Mouse (Mus musculus): ENCODE results near the gene Nrxn2. TPM values are rescaled to one million over a fixed set of nuclear protein-coding genes. Genes with fewer than 3 reads are reported as not detected.

The Nrxn2 gene
- total RNA-seq, 1 experiment: 9.5 TPM

DNA sequence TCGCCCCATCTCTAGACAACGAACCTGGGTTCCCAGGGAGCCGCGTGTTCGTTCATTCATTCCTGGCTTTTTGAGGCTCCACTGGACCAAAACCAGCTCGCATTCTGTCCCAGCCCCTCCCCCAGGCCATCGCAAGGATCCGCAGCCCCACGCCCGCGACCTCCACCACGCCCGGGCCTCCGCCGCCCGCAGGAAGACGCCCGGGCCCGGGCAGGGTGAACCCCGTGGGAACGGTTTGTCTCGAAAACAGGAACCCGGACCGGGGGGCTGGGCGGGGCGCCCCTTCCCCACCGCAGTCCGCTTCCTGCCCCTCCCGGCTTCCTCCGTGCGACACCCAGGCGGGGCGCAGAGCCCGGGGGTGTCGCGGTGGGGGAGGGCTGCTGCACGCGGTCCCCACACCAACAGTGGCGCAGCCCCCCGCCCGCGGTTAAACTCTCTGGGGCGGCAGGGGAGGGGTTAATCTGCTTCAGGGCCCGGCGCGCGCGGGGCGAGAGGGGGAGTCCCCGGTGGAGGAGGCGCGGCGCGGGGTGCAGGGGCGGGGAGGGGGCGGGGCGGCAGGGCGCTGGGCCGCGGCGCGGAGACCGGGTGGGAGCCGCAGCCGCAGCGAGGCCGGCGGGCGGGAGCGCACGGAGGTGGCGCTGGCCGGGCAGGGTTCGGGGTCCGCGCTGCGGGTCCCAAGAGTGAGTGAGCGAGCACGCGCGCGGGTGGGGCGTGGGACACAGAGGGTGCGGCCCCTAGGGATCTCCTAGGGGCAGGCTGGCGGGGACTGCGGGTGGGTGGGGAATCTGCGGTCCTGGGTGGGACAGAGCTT lies 19.0 kb upstream of the Nrxn2 start, which contains the start of gene Rasgrp2:
Rasgrp2 (plus strand) TSS at position 56 of the 811 bp plus-strand sequence.
- peaks cover 1 to 33% of the 10 kb centered on the region in 2 experiments; a peak in 3 of 4 replicates for H3K4me1 ChIP-seq (ENCODE audit: control insufficient read depth in 2 of 2, insufficient read depth in 2 of 2, low read length in 2 of 2, poor library complexity in 1 of 2)
- in situ Hi-C loops (cut with MboI; ENCODE audit: low sequenced_read_pairs in 2 of 2, unreplicated experiment in 2 of 2): no loop called here
- H3K9ac ChIP-seq (ENCODE audit: insufficient read depth, low read depth, low read length, poor library complexity, severe bottlenecking): peak within 1 kb of the TSS; percentile 67
- no peaks in the 10 kb centered on the region for H3K9me3 ChIP-seq (ENCODE audit: control insufficient read depth, insufficient read depth, low read depth, low read length)
- H3K27ac ChIP-seq (ENCODE audit: insufficient read depth, low read depth, low read length, poor library complexity, severe bottlenecking): peak within 1 kb of the TSS; percentile 82
- peak within 1 kb of the TSS; percentile 74 to 84 for H3K4me3 ChIP-seq (ENCODE audit: insufficient read depth in 1 of 2, low read depth in 1 of 2, low read length in 2 of 2, poor library complexity in 1 of 2, severe bottlenecking in 1 of 2)
- no peak for TF ChIP-seq HCFC1 (IDR thresholded peaks at IDR 0.05; ENCODE audit: borderline replicate concordance, insufficient read depth, low read length)
- no peak for DNase-seq (ENCODE audit: low read depth, low spot score)
- 0 out of 2 replicates have a peak, but pooled peaks cover 3% of the 10 kb centered on the region for H3K36me3 ChIP-seq (ENCODE audit: control insufficient read depth, insufficient read depth, low read length, poor library complexity, severe bottlenecking)

DNA sequence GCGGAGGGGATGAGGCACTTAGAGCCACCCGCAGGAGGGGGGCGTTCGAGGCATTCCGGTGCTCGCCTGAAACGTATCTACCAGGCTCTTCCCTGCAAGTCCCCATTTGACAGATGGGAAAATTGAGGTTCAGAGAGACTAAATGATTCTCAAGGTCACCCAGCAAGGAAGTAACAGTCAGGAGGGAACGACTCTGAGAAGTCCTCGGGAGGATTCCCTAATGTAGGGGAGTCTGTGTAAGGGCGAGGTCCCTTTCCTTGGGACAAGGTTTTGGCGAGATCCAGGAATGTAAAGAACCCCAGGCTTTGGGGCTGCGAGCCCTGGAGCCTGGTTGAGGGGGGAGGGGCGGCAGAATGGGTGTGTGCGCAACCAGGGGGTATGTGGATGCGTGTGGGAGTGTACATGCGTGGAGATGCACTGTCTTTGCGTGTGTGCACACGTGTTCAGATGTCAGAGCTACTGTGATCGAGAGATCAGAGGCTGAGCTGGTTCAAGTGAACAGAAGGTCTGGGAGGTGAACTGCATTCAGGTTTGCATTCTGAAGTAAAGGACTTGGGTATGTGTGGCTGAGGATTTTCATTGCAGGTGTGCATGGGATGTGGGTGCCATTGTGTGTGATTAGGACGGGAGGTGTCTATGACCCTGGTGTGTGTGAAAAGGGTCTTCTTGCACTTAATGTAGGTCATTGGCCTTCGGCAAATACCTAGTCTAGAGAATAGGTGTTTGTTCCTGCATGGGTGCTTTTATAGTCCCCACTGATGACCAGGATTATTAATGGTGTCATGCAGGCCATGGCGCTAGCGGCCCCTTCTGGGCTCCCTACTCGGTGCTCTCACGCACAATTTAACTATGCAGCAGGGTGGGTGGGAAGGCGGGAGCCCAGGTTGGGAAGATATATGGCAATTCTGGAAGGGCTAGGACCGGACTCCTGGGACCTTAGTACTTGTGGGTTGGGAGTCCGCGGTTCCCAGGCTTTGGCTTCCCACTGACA lies 18.1 kb upstream of the Nrxn2 start:
- Histone ChIP-seq H3K9ac (ENCODE audit: insufficient read depth, low read depth, low read length, poor library complexity, severe bottlenecking) (peak overlapping the region; percentile 67; the same call in 1 of the 2 replicates), H3K27ac (ENCODE audit: insufficient read depth, low read depth, low read length, poor library complexity, severe bottlenecking) (peak overlapping the region; percentile 82; the same call in 1 of the 2 replicates), H3K36me3 (ENCODE audit: control insufficient read depth, insufficient read depth, low read length, poor library complexity, severe bottlenecking) (0 out of 2 replicates have a peak, but pooled peaks cover 3% of the 10 kb centered on the region), H3K4me1 (ENCODE audit: control insufficient read depth in 2 of 2, insufficient read depth in 2 of 2, low read length in 2 of 2, poor library complexity in 1 of 2) (peaks cover 1 to 38% of the 10 kb centered on the region in 2 experiments; a peak in 3 of 4 replicates), H3K9me3 (ENCODE audit: control insufficient read depth, insufficient read depth, low read depth, low read length) (no peaks in the 10 kb centered on the region), H3K4me3 (ENCODE audit: insufficient read depth in 1 of 2, low read depth in 1 of 2, low read length in 2 of 2, poor library complexity in 1 of 2, severe bottlenecking in 1 of 2) (peak overlapping the region; percentile 74 to 84)
- in situ Hi-C loops (cut with MboI; ENCODE audit: low sequenced_read_pairs in 2 of 2, unreplicated experiment in 2 of 2): no loop called here
- TF ChIP-seq ZNF384 (IDR thresholded peaks at IDR 0.05; ENCODE audit: low read depth, low read length) (no peak), HCFC1 (IDR thresholded peaks at IDR 0.05; ENCODE audit: borderline replicate concordance, insufficient read depth, low read length) (no peak), MAFK (IDR thresholded peaks at IDR 0.05; ENCODE audit: insufficient read depth, low read depth, low read length) (no peak), ZC3H11A (IDR thresholded peaks at IDR 0.05; ENCODE audit: borderline replicate concordance, low read depth, low read length) (no peak), CHD2 (IDR thresholded peaks at IDR 0.05; ENCODE audit: low read depth, low read length) (no peak)
- no peak for DNase-seq (ENCODE audit: low read depth, low spot score)

DNA sequence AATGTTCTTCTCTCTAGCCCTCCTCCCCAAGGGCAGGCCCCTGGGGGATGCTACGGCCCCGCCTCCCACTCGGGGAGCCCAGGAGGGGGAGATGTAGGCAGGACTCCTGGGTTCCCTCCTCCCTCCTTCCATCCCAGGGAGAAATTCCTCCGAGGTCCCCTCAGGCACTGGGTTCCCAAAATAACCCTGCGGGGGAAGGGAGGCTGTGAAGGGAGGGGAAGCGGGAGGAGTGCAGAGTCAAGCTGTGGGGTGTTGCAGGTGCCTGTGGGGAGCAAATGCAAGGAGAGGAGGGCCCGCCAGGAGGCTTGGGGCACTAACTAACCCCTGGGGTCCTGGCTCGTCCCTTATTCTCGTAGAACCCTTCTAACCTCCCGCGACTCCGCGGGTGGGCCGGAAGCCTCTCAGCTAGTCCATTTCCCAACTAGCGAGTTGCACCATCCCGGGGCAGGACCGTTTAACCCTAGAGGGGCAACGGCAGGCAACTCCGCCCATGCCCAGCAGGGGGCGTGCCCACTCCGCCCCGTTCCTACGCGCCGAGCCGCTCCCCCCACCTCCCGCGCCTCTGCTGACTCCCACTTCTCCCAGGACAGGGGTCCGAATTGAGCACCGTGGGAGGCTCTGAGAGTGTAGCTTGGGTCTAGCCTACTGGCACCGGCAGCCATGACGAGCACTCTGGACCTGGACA lies 17.3 kb upstream of the Nrxn2 start:
- TF ChIP-seq HCFC1 (IDR thresholded peaks at IDR 0.05; ENCODE audit: borderline replicate concordance, insufficient read depth, low read length): peak; percentile 48; the same call in 1 of the 2 replicates
- no peak for TF ChIP-seq CHD2 (IDR thresholded peaks at IDR 0.05; ENCODE audit: low read depth, low read length)
- no peak for TF ChIP-seq ZNF384 (IDR thresholded peaks at IDR 0.05; ENCODE audit: low read depth, low read length)
- Histone ChIP-seq H3K27ac (ENCODE audit: insufficient read depth, low read depth, low read length, poor library complexity, severe bottlenecking) (peak overlapping the region; percentile 75), H3K4me1 (ENCODE audit: control insufficient read depth in 2 of 2, insufficient read depth in 2 of 2, low read length in 2 of 2, poor library complexity in 1 of 2) (peaks cover 1 to 38% of the 10 kb centered on the region in 2 experiments; a peak in 3 of 4 replicates), H3K9ac (ENCODE audit: insufficient read depth, low read depth, low read length, poor library complexity, severe bottlenecking) (peak overlapping the region; percentile 71), H3K4me3 (ENCODE audit: insufficient read depth in 1 of 2, low read depth in 1 of 2, low read length in 2 of 2, poor library complexity in 1 of 2, severe bottlenecking in 1 of 2) (peak overlapping the region; percentile 74 to 84), H3K36me3 (ENCODE audit: control insufficient read depth, insufficient read depth, low read length, poor library complexity, severe bottlenecking) (0 out of 2 replicates have a peak, but pooled peaks cover 3% of the 10 kb centered on the region), H3K9me3 (ENCODE audit: control insufficient read depth, insufficient read depth, low read depth, low read length) (no peaks in the 10 kb centered on the region)
- peak; percentile 67 for DNase-seq (ENCODE audit: low read depth, low spot score)
- in situ Hi-C loops (cut with MboI; ENCODE audit: low sequenced_read_pairs in 2 of 2, unreplicated experiment in 2 of 2): no loop called here

DNA sequence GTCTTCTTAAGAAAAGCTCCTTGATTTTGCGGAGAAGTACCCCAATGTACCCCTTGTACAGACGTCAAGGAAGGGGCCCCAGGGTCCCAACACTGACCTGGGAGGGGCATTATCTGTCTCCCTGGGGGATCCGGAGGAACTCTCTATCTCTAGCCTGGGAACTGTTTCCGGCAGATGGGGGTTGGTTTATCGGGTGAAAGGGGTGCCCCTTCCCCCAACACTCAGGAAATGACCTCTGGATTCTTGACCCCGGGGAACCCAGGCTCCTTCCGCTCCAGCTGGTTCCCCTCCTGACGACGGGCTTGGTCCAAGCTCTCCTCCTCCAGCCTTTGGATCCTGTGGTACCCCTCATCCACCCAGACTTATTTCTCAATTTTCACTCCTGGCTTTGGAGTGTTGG lies 16.6 kb upstream of the Nrxn2 start:
- no peak for DNase-seq (ENCODE audit: low read depth, low spot score)
- Histone ChIP-seq H3K4me1 (ENCODE audit: control insufficient read depth in 2 of 2, insufficient read depth in 2 of 2, low read length in 2 of 2, poor library complexity in 1 of 2) (peaks cover 1 to 43% of the 10 kb centered on the region in 2 experiments; a peak in 3 of 4 replicates), H3K36me3 (ENCODE audit: control insufficient read depth, insufficient read depth, low read length, poor library complexity, severe bottlenecking) (0 out of 2 replicates have a peak, but pooled peaks cover 3% of the 10 kb centered on the region), H3K4me3 (ENCODE audit: insufficient read depth in 1 of 2, low read depth in 1 of 2, low read length in 2 of 2, poor library complexity in 1 of 2, severe bottlenecking in 1 of 2) (peak overlapping the region; percentile 74 to 84), H3K9me3 (ENCODE audit: control insufficient read depth, insufficient read depth, low read depth, low read length) (no peaks in the 10 kb centered on the region), H3K9ac (ENCODE audit: insufficient read depth, low read depth, low read length, poor library complexity, severe bottlenecking) (peak overlapping the region; percentile 71; the same call in 1 of the 2 replicates), H3K27ac (ENCODE audit: insufficient read depth, low read depth, low read length, poor library complexity, severe bottlenecking) (peak overlapping the region; percentile 75; the same call in 1 of the 2 replicates)
- TF ChIP-seq MAFK (IDR thresholded peaks at IDR 0.05; ENCODE audit: insufficient read depth, low read depth, low read length): no peak
- no peak for TF ChIP-seq ZC3H11A (IDR thresholded peaks at IDR 0.05; ENCODE audit: borderline replicate concordance, low read depth, low read length)
- TF ChIP-seq ZNF384 (IDR thresholded peaks at IDR 0.05; ENCODE audit: low read depth, low read length): no peak
- TF ChIP-seq HCFC1 (IDR thresholded peaks at IDR 0.05; ENCODE audit: borderline replicate concordance, insufficient read depth, low read length): no peak
- TF ChIP-seq CHD2 (IDR thresholded peaks at IDR 0.05; ENCODE audit: low read depth, low read length): no peak
- in situ Hi-C loops (cut with MboI; ENCODE audit: low sequenced_read_pairs in 2 of 2, unreplicated experiment in 2 of 2): no loop called here
